Mouse (Mus musculus): ENCODE data around the gene Gm2056. TPM values are rescaled to one million over a fixed set of nuclear protein-coding genes. Genes with fewer than 3 reads are reported as not detected.
"Not testable (repeated sequence)": the region's sequence is repeated elsewhere in the genome, so short reads cannot be mapped to it uniquely, and the experiment has no call there.

Gene Gm2056
- polyA plus RNA-seq (2015; fragmentation: Nextera tagmentation; extraction: Ambion mirVana), result not detected in 2 replicates

DNA sequence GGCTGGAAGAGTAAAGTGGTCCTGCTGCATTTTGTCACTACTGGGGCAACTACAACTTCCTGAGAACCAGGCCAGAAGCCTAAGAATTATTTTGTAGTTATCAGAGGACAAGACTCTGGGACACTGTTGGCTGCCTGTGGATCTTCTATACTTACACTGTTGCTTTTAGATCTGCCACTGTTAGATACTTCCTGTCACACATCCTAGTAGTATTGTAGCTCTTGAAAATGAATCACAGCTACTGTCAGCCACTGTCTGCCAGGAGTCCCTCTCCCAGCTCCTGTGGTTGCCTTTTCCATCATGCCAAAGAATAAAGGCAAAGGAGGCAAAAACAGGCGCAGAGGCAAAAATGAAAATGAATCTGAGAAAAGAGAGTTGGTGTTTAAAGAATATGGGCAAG lies at the start of gene Gm2056:
TSS of gene Gm2056 (plus strand) at position 301 of the 400 bp plus-strand sequence.
- WGBS, result 87% methylated on average over 1 of the region's 1 CpGs
- not testable (repeated sequence) for H3K27ac ChIP-seq, H3K9ac ChIP-seq

DNA sequence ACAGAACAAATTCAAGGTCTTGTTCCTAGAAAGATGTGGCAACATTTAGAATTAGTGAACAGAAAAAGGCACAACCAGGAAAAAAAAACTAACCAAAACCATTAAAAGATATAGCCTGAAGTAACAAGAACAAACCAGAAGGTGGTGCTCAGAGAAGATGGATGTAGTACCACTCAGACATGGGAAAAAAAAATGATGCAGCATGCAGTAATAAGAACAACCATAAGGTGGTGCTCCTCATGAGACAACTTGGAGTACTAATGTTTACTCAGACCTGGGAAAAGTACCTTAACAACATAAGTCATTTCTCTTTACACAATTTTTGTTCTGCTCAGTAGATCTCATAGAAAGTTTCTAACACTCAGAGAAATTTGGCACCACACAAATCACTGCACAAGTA lies 42.8 kb upstream of the Gm2056 start:
- H3K4me3 ChIP-seq; H3K36me3 ChIP-seq (replicated peaks); H3K9me3 ChIP-seq; H3K4me2 ChIP-seq; H3K27ac ChIP-seq; H3K9ac ChIP-seq; H3K27me3 ChIP-seq (replicated peaks); H3K4me1 ChIP-seq; ATAC-seq (replicated peaks): not testable (repeated sequence)

More for the DNA sequence above, at the start of gene Gm2056:
- not testable (repeated sequence) for ATAC-seq (replicated peaks); H3K4me3 ChIP-seq; H3K4me2 ChIP-seq; H3K36me3 ChIP-seq (replicated peaks); H3K9me3 ChIP-seq; H3K4me1 ChIP-seq; H3K27me3 ChIP-seq (replicated peaks)

GRCm38 (mm10) chr12:88004118-88004517 lies 22.7 kb upstream of the Gm2056 start:
- ATAC-seq (replicated peaks); H3K4me2 ChIP-seq; H3K27me3 ChIP-seq (replicated peaks); H3K36me3 ChIP-seq (replicated peaks); H3K27ac ChIP-seq; H3K4me3 ChIP-seq; H3K4me1 ChIP-seq; H3K9me3 ChIP-seq; H3K9ac ChIP-seq: not testable (repeated sequence)
- WGBS, result 75% methylated on average over 3 of the region's 3 CpGs

GRCm38 (mm10) chr12:88011548-88011947 lies 15.3 kb upstream of the Gm2056 start, which contains the start of gene Gm2075:
Gm2075 (plus strand) TSS chr12:88011848.
- H3K27me3 ChIP-seq (replicated peaks); ATAC-seq (replicated peaks); H3K9me3 ChIP-seq; H3K36me3 ChIP-seq (replicated peaks); H3K9ac ChIP-seq; H3K27ac ChIP-seq; H3K4me2 ChIP-seq; H3K4me1 ChIP-seq; H3K4me3 ChIP-seq: not testable (repeated sequence)
- 60% methylated on average over 1 of the region's 1 CpGs for WGBS

DNA sequence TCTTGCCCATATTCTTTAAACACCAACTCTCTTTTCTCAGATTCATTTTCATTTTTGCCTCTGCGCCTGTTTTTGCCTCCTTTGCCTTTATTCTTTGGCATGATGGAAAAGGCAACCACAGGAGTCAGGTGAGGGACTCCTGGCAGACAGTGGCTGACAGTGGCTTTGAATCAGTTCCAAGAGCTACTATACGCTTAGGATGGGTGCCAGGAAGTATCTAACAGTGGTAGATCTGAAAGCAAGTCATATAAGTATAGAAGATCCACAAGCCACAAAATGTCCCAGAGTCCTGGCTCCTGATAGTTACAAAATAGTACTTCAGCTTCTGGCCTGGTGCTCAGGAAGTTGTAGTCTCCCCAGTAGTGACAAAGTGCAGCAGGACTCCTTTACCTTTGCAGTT lies 8.1 kb upstream of the Gm2056 start, which contains the start of gene Gm6803:
TSS of gene Gm6803 (minus strand) at position 101 of the 400 bp plus-strand sequence.
- ATAC-seq (replicated peaks); H3K9me3 ChIP-seq; H3K4me3 ChIP-seq; H3K4me1 ChIP-seq; H3K27me3 ChIP-seq (replicated peaks); H3K27ac ChIP-seq; H3K36me3 ChIP-seq (replicated peaks); H3K9ac ChIP-seq; H3K4me2 ChIP-seq: not testable (repeated sequence)
- 77% methylated on average over 2 of the region's 2 CpGs for WGBS

- 93% methylated on average over 5 of the region's 5 CpGs for WGBS
- 0 out of 2 replicates have a peak, but pooled peaks cover 12% of the 10 kb centered on the region for H3K9me3 ChIP-seq
- H3K4me3 ChIP-seq; H3K36me3 ChIP-seq (replicated peaks); ATAC-seq (replicated peaks); H3K27me3 ChIP-seq (replicated peaks); H3K4me1 ChIP-seq; H3K9ac ChIP-seq; H3K4me2 ChIP-seq; H3K27ac ChIP-seq: not testable (repeated sequence)
Measured at GRCm38 (mm10) chr12:88032250-88032649, 5.4 kb downstream of the Gm2056 start.

DNA sequence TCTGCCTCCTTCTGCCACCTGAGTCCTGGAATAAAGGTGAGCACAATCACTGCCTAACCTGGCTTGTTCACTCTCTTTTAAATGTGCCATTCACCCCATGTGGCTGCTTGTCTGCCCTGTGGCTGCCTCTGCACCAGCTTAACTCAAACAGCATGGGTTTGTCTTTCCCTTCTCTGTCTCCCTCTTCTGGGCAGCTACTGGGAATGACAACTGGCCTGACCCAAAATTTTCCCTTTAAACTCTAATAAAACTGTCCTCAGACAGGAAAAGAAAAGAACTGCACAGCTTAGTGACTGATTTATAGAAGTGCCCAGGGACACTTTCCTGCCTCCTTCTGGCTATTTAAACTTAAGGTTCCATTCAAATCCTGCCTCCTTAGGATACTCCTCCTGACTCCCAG lies 12.3 kb downstream of the Gm2056 start:
- ATAC-seq (replicated peaks); H3K27ac ChIP-seq; H3K9me3 ChIP-seq; H3K36me3 ChIP-seq (replicated peaks); H3K4me1 ChIP-seq; H3K27me3 ChIP-seq (replicated peaks); H3K4me2 ChIP-seq; H3K4me3 ChIP-seq; H3K9ac ChIP-seq: not testable (repeated sequence)

- not testable (repeated sequence) for H3K4me2 ChIP-seq; H3K9ac ChIP-seq; H3K27me3 ChIP-seq (replicated peaks); H3K9me3 ChIP-seq; H3K4me3 ChIP-seq; ATAC-seq (replicated peaks); H3K36me3 ChIP-seq (replicated peaks); H3K27ac ChIP-seq; H3K4me1 ChIP-seq
- WGBS, result 100% methylated on average over 1 of the region's 1 CpGs
Measured at GRCm38 (mm10) chr12:88039703-88040102, 12.9 kb downstream of the Gm2056 start.

DNA sequence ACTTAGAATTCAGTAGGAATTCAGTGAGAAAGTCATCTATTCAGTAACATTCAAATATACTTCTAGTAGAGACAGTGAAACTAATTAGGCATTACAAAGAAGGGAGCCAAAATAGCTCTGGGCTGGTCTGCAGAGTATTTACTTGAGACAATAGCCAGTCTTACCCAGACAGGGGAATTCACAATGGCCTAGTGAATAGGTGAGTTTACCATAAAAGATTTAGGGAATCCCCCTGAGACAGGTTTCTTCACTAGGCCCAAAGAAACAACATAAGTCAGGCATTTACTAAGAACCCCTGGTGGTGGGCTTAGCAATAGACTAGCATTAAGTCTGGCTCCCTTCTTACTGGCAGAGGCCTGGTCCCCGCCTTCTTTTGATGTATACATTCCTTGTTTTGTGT lies 18.4 kb downstream of the Gm2056 start:
- H3K27ac ChIP-seq; H3K9me3 ChIP-seq; H3K4me2 ChIP-seq; H3K27me3 ChIP-seq (replicated peaks); H3K36me3 ChIP-seq (replicated peaks); H3K4me1 ChIP-seq; H3K9ac ChIP-seq; H3K4me3 ChIP-seq; ATAC-seq (replicated peaks): not testable (repeated sequence)
- WGBS, result 77% methylated on average over 1 of the region's 1 CpGs

Other genes with a start within 250 kb of the Gm2056 start
- gene Gm21936, start 231.5 kb upstream of the Gm2056 start, polyA plus RNA-seq (2015; fragmentation: Nextera tagmentation; extraction: Ambion mirVana), result not detected in 2 replicates
- not detected in 2 replicates for gene BB287469, start 210.4 kb upstream of the Gm2056 start, polyA plus RNA-seq (2015; fragmentation: Nextera tagmentation; extraction: Ambion mirVana)
- not detected in 2 replicates for gene Gm2001, start 184.7 kb upstream of the Gm2056 start, polyA plus RNA-seq (2015; fragmentation: Nextera tagmentation; extraction: Ambion mirVana)
- not detected in 2 replicates for gene Gm2016, start 152.9 kb upstream of the Gm2056 start, polyA plus RNA-seq (2015; fragmentation: Nextera tagmentation; extraction: Ambion mirVana)
- not detected in 2 replicates for gene Gm2022, start 131.6 kb upstream of the Gm2056 start, polyA plus RNA-seq (2015; fragmentation: Nextera tagmentation; extraction: Ambion mirVana)
- not detected in 2 replicates for gene Gm2035, start 107.1 kb upstream of the Gm2056 start, polyA plus RNA-seq (2015; fragmentation: Nextera tagmentation; extraction: Ambion mirVana)
- gene Gm2042, start 72.9 kb upstream of the Gm2056 start, polyA plus RNA-seq (2015; fragmentation: Nextera tagmentation; extraction: Ambion mirVana), result not detected in 2 replicates
- gene Gm2075, start 15.2 kb upstream of the Gm2056 start, polyA plus RNA-seq (2015; fragmentation: Nextera tagmentation; extraction: Ambion mirVana), result not detected in 2 replicates
- gene Gm6803, start 8.2 kb upstream of the Gm2056 start, polyA plus RNA-seq (2015; fragmentation: Nextera tagmentation; extraction: Ambion mirVana), result not detected in 2 replicates
- not detected in 2 replicates for gene Gm16368, start 56.7 kb downstream of the Gm2056 start, polyA plus RNA-seq (2015; fragmentation: Nextera tagmentation; extraction: Ambion mirVana)
- gene Gm10436, start 155.1 kb downstream of the Gm2056 start, polyA plus RNA-seq (2015; fragmentation: Nextera tagmentation; extraction: Ambion mirVana), result not detected in 2 replicates
- gene Gm8332, start 223.1 kb downstream of the Gm2056 start, polyA plus RNA-seq (2015; fragmentation: Nextera tagmentation; extraction: Ambion mirVana), result not detected in 2 replicates
- gene Gm5662, start 247.5 kb downstream of the Gm2056 start, polyA plus RNA-seq (2015; fragmentation: Nextera tagmentation; extraction: Ambion mirVana), result not detected in 2 replicates